Mouse (Mus musculus) embryonic stem cell, embryonic (primary cell): ENCODE measurements around the gene Bysl.

ENCODE experiments used
- CTCF ChIA-PET, 4 experiments: fragments of 300-600 bp in 2 of 4; fragments of 350-600 bp in 2 of 4; sonication (Branson Sonifier 250); formaldehyde crosslinking; loops; one replicate each; lab custom pipeline; 2022; ENCODE audit warnings: inconsistent platforms in 2 of 4; lab: Charles Lee
- POLR2A ChIA-PET, 4 experiments: fragments of 300-600 bp in 2 of 4; fragments of 350-600 bp in 2 of 4; sonication (Branson Sonifier 250); formaldehyde crosslinking; loops; one replicate each; lab custom pipeline; 2022; ENCODE audit warnings: antibody characterized with exemption in 4 of 4, inconsistent platforms in 1 of 4; lab: Charles Lee

Bysl gene

DNA sequence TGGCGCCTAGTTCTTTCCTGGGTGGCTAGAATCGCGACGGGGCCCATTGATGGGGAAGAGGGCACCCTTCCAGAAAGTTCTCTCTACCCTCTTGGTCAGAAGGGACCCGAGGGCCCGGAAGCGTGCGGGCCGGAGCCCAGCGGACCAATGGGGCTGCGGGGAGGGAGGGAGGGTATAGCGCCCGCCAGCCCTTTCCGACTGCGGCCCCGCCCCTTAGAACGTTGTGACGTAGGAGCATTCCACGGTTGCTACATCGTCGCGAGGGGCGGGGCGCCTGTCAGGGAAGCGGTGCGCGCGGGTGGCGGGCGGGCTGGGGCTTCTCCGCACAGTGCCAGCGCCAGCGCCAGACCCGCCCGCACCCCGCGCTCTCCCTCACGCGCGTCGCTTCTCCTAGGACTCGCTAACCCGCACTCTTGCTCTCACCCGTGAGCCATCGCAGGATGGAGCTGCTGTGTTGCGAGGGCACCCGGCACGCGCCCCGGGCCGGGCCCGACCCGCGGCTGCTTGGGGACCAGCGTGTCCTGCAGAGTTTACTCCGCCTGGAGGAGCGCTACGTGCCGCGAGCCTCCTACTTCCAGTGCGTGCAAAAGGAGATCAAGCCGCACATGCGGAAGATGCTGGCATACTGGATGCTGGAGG is 18.0 kb downstream of the Bysl start:
- POLR2A ChIA-PET: interaction anchor here in 2 of 4 experiments (0.6 to 1.1 kb wide), 4 partner anchors 9 to 107 kb away, joined by 3 to 5 read pairs (median 4); no protein-coding TSS in a partner anchor
- CTCF ChIA-PET: no interaction called here

GRCm38 (mm10) chr17:47591073-47591472 is 20.2 kb downstream of the Bysl start:
- CTCF ChIA-PET: interaction anchor here in 2 of 4 experiments (1.3 to 1.4 kb wide), 2 partner anchors 80 kb away, joined by 3 to 4 read pairs; no protein-coding TSS in a partner anchor
- POLR2A ChIA-PET: interaction anchor here (0.9 to 3.3 kb wide), 14 partner anchors 8 to 88 kb away, joined by 3 to 22 read pairs (median 4); partner anchors contain the start of gene Taf8 (in 1 of the 4)

- CTCF ChIA-PET: interaction anchor here in 1 of 4 experiments (0.7 kb wide), 1 partner anchor 47 kb away, joined by 3 read pairs; no protein-coding TSS in a partner anchor
- POLR2A ChIA-PET: interaction anchor here in 3 of 4 experiments (0.6 to 2.7 kb wide), 10 partner anchors 10 to 710 kb away, joined by 3 to 9 read pairs (median 4); partner anchors contain the start of gene Taf8 (in 1 of the 3)
Observed at GRCm38 (mm10) chr17:47588517-47588916, 22.8 kb downstream of the Bysl start.

GRCm38 (mm10) chr17:47580962-47581361 is 30.3 kb downstream of the Bysl start:
- POLR2A ChIA-PET: interaction anchor here in 2 of 4 experiments (0.7 to 1.4 kb wide), 4 partner anchors 9 to 60 kb away, joined by 4 to 8 read pairs (median 4); no protein-coding TSS in a partner anchor
- CTCF ChIA-PET: interaction anchor here in 1 of 4 experiments (0.6 kb wide), 1 partner anchor 180 kb away, joined by 4 read pairs; no protein-coding TSS in a partner anchor

DNA sequence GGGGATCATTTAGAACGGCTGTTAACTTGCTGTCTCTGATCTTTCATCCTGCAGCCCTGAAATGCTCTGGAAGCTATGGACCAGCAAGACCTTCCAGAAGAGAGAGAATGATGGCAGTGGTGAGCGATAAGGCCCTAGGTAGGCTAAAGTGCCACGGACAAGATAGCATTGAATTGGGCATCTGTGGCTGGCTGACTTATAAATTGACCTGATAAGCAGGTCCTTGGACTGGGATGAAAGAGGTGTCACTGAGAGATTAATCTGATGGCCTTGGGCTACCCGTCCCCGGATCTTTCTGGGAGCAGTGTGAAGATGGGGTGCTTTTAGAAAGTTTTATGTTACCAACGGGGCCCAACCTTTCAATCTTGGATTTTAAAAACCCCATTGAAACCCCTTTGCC is 32.6 kb downstream of the Bysl start:
- CTCF ChIA-PET: interaction anchor here in 2 of 4 experiments (0.6 to 1.0 kb wide), 3 partner anchors 67 to 1449 kb away, joined by 3 to 4 read pairs (median 3); no protein-coding TSS in a partner anchor

GRCm38 (mm10) chr17:47574830-47575229 is 36.5 kb downstream of the Bysl start:
- ChIA-PET POLR2A (interaction anchor here in 2 of 4 experiments (0.7 to 3.5 kb wide), 13 partner anchors 9 to 71 kb away, joined by 3 to 10 read pairs (median 4); no protein-coding TSS in a partner anchor), CTCF (no interaction called here)

More for the DNA sequence above, 32.6 kb downstream of the Bysl start:
- POLR2A ChIA-PET: interaction anchor here in 2 of 4 experiments (1.0 to 1.3 kb wide), 2 partner anchors 31 to 67 kb away, joined by 4 read pairs; no protein-coding TSS in a partner anchor

GRCm38 (mm10) chr17:47574028-47574427 is 37.3 kb downstream of the Bysl start:
- ChIA-PET POLR2A (interaction anchor here in 3 of 4 experiments (0.7 to 5.0 kb wide), 17 partner anchors 8 to 242 kb away, joined by 3 to 37 read pairs (median 4); no protein-coding TSS in a partner anchor), CTCF (no interaction called here)

DNA sequence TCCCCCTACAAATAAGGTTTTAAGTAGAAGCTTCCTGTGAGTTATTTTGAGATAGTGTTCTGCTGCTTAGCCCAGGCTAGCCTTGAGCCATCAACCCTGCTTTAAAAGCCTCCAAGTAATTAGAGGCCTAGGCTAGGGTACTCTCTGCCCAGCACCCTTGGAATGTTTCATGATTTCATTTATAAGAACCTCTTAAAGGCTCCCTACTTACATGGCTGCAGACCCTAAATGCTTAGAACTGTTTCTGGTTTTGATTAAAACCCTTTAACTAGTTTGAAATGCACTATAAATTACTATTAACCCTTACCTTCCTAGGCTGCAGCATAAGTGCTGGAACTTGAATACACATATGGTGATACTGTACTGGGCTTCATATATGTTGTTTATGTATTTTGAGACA is 38.9 kb downstream of the Bysl start:
- ChIA-PET CTCF (interaction anchor here in 1 of 4 experiments (2.4 kb wide), 1 partner anchor 61 kb away, joined by 8 read pairs; no protein-coding TSS in a partner anchor), POLR2A (interaction anchor here (1.0 to 8.2 kb wide), 31 partner anchors 8 to 165 kb away, joined by 3 to 101 read pairs (median 6); partner anchors contain the start of genes Taf8 (in 2 of the 4), Ccnd3 (in 1 of the 4) and Tfeb (in 1 of the 4))

GRCm38 (mm10) chr17:47571621-47572020 is 39.7 kb downstream of the Bysl start:
- ChIA-PET POLR2A (interaction anchor here (0.5 to 8.2 kb wide), 72 partner anchors 9 to 758 kb away, joined by 3 to 101 read pairs (median 5); partner anchors contain the start of genes Ccnd3 (in 3 of the 4), Taf8 (in 3 of the 4), Tbcc (in 1 of the 4) and Tfeb (in 1 of the 4)), CTCF (interaction anchor here (0.5 to 2.4 kb wide), 10 partner anchors 24 to 529 kb away, joined by 3 to 8 read pairs (median 3); no protein-coding TSS in a partner anchor)

DNA sequence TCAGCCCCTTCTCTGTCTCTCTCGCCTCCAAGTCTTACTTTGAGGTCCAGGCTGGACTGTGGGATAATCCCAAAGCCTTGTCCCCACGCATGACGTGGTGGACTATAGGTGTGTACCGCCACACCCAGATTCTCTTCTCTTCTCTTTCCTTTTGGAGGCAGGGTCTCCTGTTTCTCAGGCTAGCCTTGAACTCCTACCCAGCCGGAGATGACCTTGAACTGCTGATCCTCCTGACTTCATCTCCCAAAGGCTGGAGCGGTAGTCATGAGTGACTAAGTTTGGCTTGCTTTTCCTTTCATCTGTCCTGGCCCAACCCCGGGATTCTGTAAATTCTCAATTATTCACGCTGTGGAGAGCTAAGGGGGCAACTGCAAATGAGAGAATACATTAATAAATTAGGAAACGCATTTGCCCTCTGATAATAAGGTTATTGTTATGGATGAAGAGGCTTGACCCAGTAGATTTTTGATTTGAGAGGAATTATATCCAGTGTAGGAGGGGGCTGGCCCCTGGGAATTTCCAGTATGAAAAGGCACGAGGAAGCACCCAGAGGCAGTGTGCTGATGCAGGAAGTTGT is 42.3 kb downstream of the Bysl start:
- POLR2A ChIA-PET: interaction anchor here in 3 of 4 experiments (0.6 to 8.2 kb wide), 16 partner anchors 9 to 58 kb away, joined by 3 to 101 read pairs (median 6); no protein-coding TSS in a partner anchor

GRCm38 (mm10) chr17:47568389-47568788 is 42.9 kb downstream of the Bysl start:
- CTCF ChIA-PET: no interaction called here
- POLR2A ChIA-PET: interaction anchor here in 1 of 4 experiments (8.2 kb wide), 1 partner anchor 57 kb away, joined by 101 read pairs; no protein-coding TSS in a partner anchor

More for the DNA sequence above, 42.3 kb downstream of the Bysl start:
- CTCF ChIA-PET: no interaction called here

DNA sequence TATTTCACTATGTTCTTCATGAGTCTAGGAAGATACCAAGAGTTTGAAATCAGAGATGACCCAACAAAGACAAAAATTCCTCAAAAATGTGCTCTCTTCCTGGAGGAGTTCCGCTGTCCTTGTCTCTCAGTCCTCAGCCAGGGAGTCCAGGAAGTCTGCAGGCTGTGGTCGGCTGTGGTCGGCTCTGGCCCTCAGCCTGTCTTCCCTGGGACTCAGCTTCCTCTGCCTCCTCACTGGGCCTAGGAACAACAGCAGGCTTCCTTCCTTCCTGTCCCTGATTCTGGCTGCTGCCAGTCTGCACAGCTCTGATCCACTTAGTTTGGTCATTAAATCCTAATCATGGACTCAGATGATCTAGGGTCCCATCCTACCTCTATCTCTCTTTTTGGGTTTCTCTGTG is 44.0 kb downstream of the Bysl start:
- ChIA-PET POLR2A (interaction anchor here in 3 of 4 experiments (0.9 to 8.2 kb wide), 14 partner anchors 15 to 65 kb away, joined by 3 to 101 read pairs (median 5); partner anchors contain the start of gene Taf8 (in 1 of the 3)), CTCF (interaction anchor here in 3 of 4 experiments (0.6 to 2.3 kb wide), 4 partner anchors 25 to 56 kb away, joined by 3 to 12 read pairs (median 8); no protein-coding TSS in a partner anchor)

DNA sequence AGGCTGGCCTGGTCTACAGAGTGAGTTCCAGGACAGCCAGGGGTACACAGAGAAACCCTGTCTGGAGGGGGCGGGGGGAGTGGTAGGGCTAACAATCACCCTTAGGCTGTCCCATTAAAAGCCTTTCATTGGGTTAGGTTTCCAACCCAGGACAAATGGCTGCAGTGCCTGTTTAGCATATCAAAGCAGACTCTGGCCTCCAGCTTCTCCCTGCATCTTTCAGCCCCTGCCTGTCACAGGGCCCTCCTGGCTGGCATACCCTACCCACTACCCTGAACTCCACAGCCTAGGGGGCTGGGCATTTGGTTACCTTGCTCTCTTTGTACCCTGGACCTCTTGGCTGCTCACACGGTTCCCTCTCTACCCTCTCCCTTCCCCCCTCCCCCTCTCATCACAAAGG is 45.2 kb downstream of the Bysl start:
- POLR2A ChIA-PET: interaction anchor here in 3 of 4 experiments (0.5 to 8.2 kb wide), 41 partner anchors 8 to 852 kb away, joined by 3 to 101 read pairs (median 4); partner anchors contain the start of genes Bysl (in 1 of the 3), Ccnd3 (in 1 of the 3), Gm20517 (in 1 of the 3) and Med20 (in 1 of the 3)
- CTCF ChIA-PET: interaction anchor here in 2 of 4 experiments (0.6 to 2.3 kb wide), 4 partner anchors 26 to 427 kb away, joined by 3 to 12 read pairs (median 7); no protein-coding TSS in a partner anchor

DNA sequence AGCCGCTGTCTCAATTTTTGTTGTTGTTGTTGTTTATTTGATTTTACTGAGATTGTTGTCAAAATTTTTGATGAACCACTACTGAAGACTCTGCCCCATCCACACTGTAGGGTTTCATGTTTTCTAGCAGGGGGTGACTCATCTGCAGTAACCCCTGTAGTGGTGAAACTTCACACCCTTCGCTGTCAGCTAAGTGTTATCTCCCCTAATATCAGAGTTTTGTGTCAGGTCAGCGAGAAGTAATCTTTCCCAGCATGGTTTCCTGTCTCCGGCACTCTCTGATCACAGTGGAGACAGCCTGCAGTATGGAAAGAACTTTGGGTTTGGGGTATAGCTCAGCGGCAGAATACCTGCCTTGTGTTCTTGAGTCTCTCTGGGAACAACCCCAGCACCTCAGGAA is 46.7 kb downstream of the Bysl start:
- ChIA-PET CTCF (interaction anchor here in 2 of 4 experiments (0.6 to 0.9 kb wide), 4 partner anchors 13 to 1691 kb away, joined by 3 to 5 read pairs (median 3); no protein-coding TSS in a partner anchor), POLR2A (interaction anchor here in 2 of 4 experiments (0.5 to 8.2 kb wide), 16 partner anchors 8 to 169 kb away, joined by 3 to 101 read pairs (median 6); partner anchors contain the start of gene Taf8 (in 1 of the 2))

- POLR2A ChIA-PET: interaction anchor here in 1 of 4 experiments (0.6 to 1.4 kb wide), 3 partner anchors 26 to 44 kb away, joined by 3 to 4 read pairs (median 3); no protein-coding TSS in a partner anchor
- CTCF ChIA-PET: no interaction called here
Observed at GRCm38 (mm10) chr17:47562875-47563274, 48.4 kb downstream of the Bysl start.

GRCm38 (mm10) chr17:47559726-47560125 is 51.6 kb downstream of the Bysl start:
- CTCF ChIA-PET: interaction anchor here in 1 of 4 experiments (0.7 kb wide), 1 partner anchor 1494 kb away, joined by 3 read pairs; no protein-coding TSS in a partner anchor

DNA sequence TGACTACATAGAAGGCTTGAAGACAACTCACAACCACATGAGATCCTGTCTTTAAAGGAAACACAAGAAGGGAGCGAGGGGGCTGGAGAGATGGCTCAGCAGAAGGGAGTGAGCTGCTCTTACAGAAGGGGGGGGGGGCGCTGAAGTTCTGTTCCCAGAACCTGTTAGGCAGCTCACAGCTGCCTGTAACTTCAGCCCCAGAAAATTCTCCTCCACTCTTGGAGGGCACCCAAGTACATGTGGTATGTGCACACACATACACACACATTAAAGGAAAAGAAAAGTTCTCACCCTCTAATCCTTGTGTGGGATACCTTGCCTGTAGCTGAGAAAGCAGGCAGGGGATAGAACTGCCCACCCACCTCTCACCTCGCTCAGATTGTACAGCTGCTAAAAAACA is 54.1 kb downstream of the Bysl start:
- CTCF ChIA-PET: interaction anchor here in 1 of 4 experiments (0.6 kb wide), 1 partner anchor 526 kb away, joined by 4 read pairs; no protein-coding TSS in a partner anchor
- POLR2A ChIA-PET: interaction anchor here in 3 of 4 experiments (0.6 to 2.2 kb wide), 12 partner anchors 8 to 363 kb away, joined by 3 to 11 read pairs (median 4); partner anchors contain the start of gene Taf8 (in 1 of the 3)

More at GRCm38 (mm10) chr17:47559726-47560125, 51.6 kb downstream of the Bysl start:
- POLR2A ChIA-PET: interaction anchor here in 2 of 4 experiments (0.6 to 1.4 kb wide), 3 partner anchors 10 to 38 kb away, joined by 5 to 10 read pairs (median 5); no protein-coding TSS in a partner anchor
